Mouse (Mus musculus) T-helper 2 cell (primary cell): Measurements from ENCODE around the gene Meox1.

ENCODE experiments used
- in situ Hi-C: fragments of 300-600 bp; cut with MboI, MseI; formaldehyde crosslinking; loops from one replicate; pipeline ENCODE4 v1.15.1; 2025; ENCODE audit warnings: high pct_unique_total_duplicates

Meox1 gene

DNA sequence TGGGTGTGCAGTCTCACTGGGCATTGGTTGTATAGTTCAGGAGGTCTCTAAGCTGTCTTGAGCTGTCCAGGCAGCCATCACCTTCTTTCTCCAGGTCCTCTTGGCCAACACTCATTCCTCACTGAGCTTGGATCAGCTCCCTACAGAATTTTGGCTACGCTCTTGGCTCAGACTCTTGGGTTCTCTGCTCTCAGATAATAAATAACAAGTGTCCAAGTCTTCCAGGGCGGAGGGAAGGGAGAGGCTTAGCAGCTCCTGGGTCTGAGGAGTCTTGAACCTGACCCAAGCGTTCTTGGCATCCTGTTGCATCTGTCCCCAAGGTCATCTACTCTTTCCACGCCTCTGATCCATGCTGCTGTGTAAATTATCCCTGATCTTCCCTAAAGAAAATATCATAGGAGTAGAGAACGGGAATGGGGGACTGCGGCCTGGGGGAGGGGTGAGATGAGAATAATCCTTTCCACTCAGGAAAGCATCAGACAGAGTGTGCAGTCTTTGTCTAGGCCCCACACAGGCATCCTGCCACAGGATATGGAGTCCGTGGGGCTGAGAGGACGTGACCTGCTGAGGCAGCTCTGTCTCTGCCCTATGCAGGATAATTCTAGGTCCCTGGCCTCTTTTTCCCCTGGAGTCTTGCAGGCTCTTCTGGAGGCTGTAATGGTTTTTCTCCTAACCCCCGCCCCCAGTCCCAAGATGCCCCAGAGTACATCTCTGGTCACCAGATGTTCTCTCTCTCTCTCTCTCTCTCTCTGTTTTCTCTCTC lies 38.0 kb downstream of the Meox1 start:
- in situ Hi-C loops, result no loop called here

- in situ Hi-C loops, result no loop called here
Observed at GRCm38 (mm10) chr11:101851042-101851441, 43.1 kb downstream of the Meox1 start.

DNA sequence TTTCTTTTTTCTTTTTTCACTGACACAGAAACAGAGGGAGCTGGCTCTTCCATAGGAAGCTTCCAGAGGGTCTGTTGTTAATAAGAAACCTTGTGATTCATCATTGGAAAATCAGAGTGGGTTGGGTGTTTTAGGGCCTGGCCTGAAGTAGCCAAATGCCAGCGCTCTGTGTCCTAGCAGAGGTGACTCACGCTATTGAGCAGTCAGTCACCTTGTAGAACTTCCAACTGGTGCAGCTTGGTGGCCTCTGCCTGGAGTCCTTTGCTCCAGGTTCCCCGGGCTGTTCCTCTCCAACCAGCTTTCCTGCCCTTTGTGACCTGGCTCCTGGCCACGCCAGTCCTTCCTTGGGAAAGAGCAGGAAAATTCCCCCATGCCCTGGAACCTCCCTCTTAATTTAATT lies 44.9 kb downstream of the Meox1 start:
- in situ Hi-C loops, result no loop called here

DNA sequence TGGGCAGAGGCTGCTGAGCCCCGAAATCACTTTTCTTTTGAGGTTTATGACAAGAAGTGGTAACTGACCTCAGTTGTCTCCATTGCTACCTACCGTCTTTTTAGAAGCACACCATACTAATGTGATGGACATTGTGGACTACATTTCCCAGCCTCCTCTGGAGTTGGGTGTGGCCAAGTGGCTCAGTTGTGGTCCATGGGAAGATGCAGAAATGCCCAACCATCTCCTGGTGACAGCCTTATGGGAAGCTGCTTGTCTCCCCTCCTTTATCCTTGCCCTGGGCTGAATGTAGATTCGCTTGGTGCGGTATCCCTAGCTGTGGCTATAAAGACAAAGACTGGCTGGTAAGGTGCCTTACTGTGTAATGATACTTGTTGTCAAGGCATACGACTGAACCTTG lies 46.7 kb downstream of the Meox1 start:
- in situ Hi-C loops, result no loop called here

- in situ Hi-C loops, result no loop called here
Observed at GRCm38 (mm10) chr11:101842773-101843163, 51.4 kb downstream of the Meox1 start.

DNA sequence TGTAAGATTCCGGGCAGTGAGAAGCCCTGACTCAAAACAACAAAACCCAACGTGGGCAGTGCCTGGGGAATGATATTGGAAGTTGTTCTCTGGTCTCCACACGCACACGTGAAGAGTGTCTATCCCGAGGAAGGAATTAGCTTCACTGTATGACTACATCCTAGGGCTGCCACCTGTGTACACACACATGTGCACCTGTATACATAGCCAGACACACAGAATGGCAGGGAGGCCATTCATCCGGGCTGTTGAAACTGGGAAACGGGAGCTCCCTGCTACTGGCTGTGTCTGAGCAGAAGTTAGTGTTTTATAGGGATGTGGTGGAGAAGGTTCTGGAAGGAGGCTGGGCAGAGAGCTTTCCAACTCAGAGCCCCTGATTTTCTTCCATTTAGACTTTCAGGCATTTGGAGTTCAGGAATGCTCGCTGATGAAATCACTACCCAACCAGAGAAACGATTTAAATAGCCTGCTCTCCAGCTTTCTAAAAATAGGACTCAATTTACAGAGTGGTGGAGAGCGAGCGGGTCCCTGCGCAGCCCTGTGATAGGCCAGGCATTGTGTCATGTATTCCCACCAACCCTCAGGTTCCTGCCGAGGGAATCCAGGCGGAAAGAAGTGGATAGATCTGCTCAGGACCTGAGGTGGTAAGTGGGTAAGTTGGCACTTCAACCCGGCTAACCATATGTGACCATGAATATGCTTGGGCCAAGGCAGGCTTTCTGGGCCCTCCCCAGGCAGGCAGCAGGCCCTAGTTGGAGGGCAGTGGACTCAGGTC lies 52.0 kb downstream of the Meox1 start:
- in situ Hi-C loops, result no loop called here

DNA sequence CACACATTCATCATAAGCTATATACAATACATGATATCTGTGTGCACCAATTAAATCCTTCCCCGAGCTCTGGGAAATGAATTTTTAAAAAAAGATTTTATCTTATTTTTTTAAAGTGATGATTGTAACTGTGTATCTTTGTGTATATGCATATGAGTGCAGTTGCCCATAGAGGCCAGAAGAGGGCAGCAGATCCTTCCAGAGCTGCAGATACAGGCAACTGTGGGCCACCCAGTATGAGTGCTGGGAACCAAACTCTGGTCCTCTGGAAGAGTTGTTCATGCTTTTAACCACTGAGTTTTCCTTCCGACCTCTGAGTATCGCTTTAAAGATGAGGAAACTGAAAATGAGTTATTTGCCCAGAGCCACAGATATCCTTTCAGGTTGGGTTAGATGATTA lies 53.8 kb downstream of the Meox1 start:
- in situ Hi-C loops, result no loop called here

DNA sequence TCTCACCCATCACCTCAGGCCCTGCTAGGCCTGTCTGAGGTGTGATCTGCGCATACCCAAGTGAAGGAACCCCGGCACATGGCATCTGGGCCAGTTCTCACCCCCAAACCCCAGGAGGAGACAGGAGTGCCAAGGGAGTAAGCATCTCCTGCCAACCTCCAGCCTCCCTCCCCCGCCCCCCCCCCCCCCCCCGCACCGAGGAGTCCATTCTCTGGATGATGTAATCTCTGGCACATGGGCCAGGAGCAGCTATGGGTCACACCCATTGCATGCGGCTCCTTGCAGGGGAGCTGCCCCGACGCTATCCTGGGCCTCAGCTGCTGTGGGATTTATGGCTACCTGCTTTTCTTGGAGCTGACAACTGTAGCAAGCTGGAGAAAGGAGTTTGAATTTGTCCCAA lies 54.7 kb downstream of the Meox1 start:
- in situ Hi-C loops, result no loop called here

- in situ Hi-C loops, result no loop called here
Observed at GRCm38 (mm10) chr11:101832001-101832400, 62.2 kb downstream of the Meox1 start.

DNA sequence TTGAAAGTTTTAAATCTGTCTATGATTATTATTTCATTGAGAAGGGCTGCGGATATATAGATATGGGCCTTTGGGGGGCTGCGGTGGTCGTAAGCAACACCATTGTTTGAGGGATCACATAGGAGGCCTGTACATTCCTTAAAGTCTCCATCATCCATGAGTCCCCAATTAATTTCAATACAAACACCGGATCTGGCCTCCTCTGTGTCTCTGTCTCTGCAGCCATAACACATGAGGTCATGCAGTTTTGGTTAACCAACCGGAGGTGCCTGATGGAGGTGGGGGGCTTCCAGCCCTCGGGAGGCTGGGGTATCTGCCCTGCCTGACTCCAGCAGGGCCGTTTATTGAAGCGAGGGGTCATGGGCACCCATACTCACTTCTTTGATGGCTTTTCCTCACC lies 63.6 kb downstream of the Meox1 start:
- in situ Hi-C loops, result no loop called here

DNA sequence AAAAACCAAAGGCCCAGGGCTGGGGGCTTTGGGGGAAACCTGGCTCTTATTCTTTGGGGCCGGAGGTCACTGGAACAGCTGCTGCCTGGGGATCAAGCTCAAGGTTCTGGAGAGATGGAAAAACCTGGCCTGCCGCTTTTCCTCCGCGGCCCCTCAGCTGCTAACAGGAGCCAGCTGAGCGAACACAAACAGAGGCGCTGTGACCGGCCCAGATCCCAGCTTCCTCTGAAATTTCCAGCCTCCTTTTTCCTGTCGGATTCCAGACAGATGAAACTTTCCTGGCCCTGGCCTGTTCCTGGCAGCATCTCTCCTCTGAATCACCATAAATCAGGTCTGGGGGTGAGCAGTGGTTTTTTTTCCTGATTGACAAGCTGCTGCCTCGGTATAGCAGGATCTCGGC lies 64.1 kb downstream of the Meox1 start:
- in situ Hi-C loops, result no loop called here

DNA sequence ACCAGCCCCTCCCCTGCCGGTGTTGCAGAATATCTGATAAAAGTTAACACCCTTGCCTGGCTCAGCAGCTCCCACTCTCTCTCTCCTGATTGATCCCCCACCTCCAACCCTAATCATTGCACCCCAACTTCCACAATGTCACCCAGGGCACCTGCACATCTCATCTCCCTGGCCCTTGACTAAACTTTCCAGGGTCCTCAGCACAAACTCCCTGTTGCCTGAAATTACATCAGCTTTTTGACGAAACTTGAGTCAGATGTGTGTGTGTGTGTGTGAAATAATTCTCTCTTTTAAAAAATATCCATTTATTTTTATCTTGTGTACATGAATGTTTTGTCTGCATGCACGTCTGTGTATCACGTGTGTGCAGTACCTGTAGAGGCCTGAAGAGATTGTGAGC lies 65.5 kb downstream of the Meox1 start:
- in situ Hi-C loops, result no loop called here
